Mouse (Mus musculus) CH12.LX (cell line): ENCODE results near the gene Pik3ca. TPM values are rescaled to one million over a fixed set of nuclear protein-coding genes. Genes with fewer than 3 reads are reported as not detected.
A peak's percentile ranks its signal among the peaks of the same experiment; 100 is the strongest.

ENCODE experiments used
- DNase-seq: peaks from one replicate; pipeline ENCODE4 v3.0.0-alpha.2; 2013; ENCODE audit errors: extremely low read depth
- H3K27ac ChIP-seq: 2 replicates; pipeline ENCODE4 v1.5.1; 2012; ENCODE audit warnings: low read depth, mild to moderate bottlenecking, control low read depth, moderate library complexity; ENCODE audit not compliant: insufficient read depth
- H3K27me3 ChIP-seq: replicated peaks from 2 replicates; pipeline ENCODE3; 2012; ENCODE audit warnings: inconsistent platforms
- H3K36me3 ChIP-seq, 2 experiments: replicated peaks in 1 of 2; 2 replicates each; pipeline versions ENCODE3 to v1.6.1; 2012; ENCODE audit warnings: inconsistent platforms in 1 of 2, low read length in 1 of 2, mild to moderate bottlenecking in 1 of 2, mixed read lengths in 1 of 2, moderate library complexity in 1 of 2; ENCODE audit not compliant: control insufficient read depth in 1 of 2, insufficient read depth in 1 of 2
- H3K4me1 ChIP-seq, 2 experiments: 2 replicates each; pipeline ENCODE4 v1.6.1; 2012; ENCODE audit warnings: inconsistent platforms in 1 of 2, moderate library complexity in 1 of 2; ENCODE audit not compliant: insufficient read depth in 2 of 2, control insufficient read depth in 1 of 2
- H3K4me2 ChIP-seq: 2 replicates; pipeline ENCODE4 v1.6.1; 2012; ENCODE audit warnings: low read depth, mild to moderate bottlenecking, control low read depth; ENCODE audit not compliant: poor library complexity, insufficient read depth, severe bottlenecking
- H3K4me3 ChIP-seq, 3 experiments: fragments of 150-350 bp in 1 of 3; sonication (generic) in 1 of 3; replicated peaks in 1 of 3; 2 replicates each; pipeline versions ENCODE3 to v1.5.1; 2011 to 2012; ENCODE audit warnings: low read depth in 2 of 3, low read length in 2 of 3, mild to moderate bottlenecking in 2 of 3, moderate library complexity in 2 of 3, control low read depth in 1 of 3, improper control_type of control experiment in 1 of 3, inconsistent platforms in 1 of 3, mixed read lengths in 1 of 3; ENCODE audit not compliant: poor library complexity in 1 of 3
- H3K79me2 ChIP-seq: replicated peaks from 2 replicates; pipeline ENCODE4 v1.6.1; 2012; ENCODE audit warnings: mild to moderate bottlenecking, moderate library complexity; ENCODE audit not compliant: control insufficient read depth, poor library complexity, insufficient read depth, severe bottlenecking; ENCODE audit errors: extremely low read depth
- H3K9ac ChIP-seq: 2 replicates; pipeline ENCODE4 v1.6.1; 2012; ENCODE audit warnings: low read depth, mild to moderate bottlenecking, control low read depth, moderate library complexity; ENCODE audit not compliant: insufficient read depth
- H3K9me3 ChIP-seq: replicated peaks from 2 replicates; pipeline ENCODE3; 2012; ENCODE audit warnings: low read length, inconsistent platforms, mixed read lengths
- BHLHE40 ChIP-seq: IDR thresholded peaks from 2 replicates; pipeline ENCODE4 v1.6.1; 2011; ENCODE audit warnings: mild to moderate bottlenecking, low read depth, low read length, improper control_type of control experiment
- CHD1 ChIP-seq: IDR thresholded peaks from 2 replicates; pipeline ENCODE4 v1.6.1; 2012; ENCODE audit warnings: low read depth, low read length, improper control_type of control experiment, inconsistent platforms
- CHD2 ChIP-seq: IDR thresholded peaks from 2 replicates; pipeline ENCODE4 v1.6.1; 2011; ENCODE audit warnings: low read length, improper control_type of control experiment
- CTCF ChIP-seq, 2 experiments: IDR thresholded peaks in 1 of 2; conservative IDR thresholded peaks in 1 of 2; 2 replicates each; pipeline ENCODE4 v1.5.1; 2011 to 2012; ENCODE audit warnings: low read depth in 2 of 2, low read length in 2 of 2, improper control_type of control experiment in 1 of 2, inconsistent platforms in 1 of 2, mild to moderate bottlenecking in 1 of 2, moderate library complexity in 1 of 2
- E2F4 ChIP-seq: IDR thresholded peaks from 2 replicates; pipeline ENCODE4 v1.6.1; 2011; ENCODE audit warnings: low read depth, low read length, improper control_type of control experiment; ENCODE audit not compliant: insufficient replicate concordance
- ELF1 ChIP-seq: IDR thresholded peaks from 2 replicates; pipeline ENCODE4 v1.6.1; 2014; ENCODE audit warnings: low read depth, mild to moderate bottlenecking, inconsistent platforms, low read length, improper control_type of control experiment
- EP300 ChIP-seq: IDR thresholded peaks from 2 replicates; pipeline ENCODE4 v1.6.1; 2011; ENCODE audit warnings: low read length, improper control_type of control experiment
- ETS1 ChIP-seq: conservative IDR thresholded peaks from 2 replicates; pipeline ENCODE4 v1.6.1; 2012; ENCODE audit warnings: low read depth, mild to moderate bottlenecking, inconsistent platforms, low read length, improper control_type of control experiment, moderate library complexity
- GABPA ChIP-seq: IDR thresholded peaks from 2 replicates; pipeline ENCODE4 v1.6.1; 2012; ENCODE audit warnings: low read depth, low read length, improper control_type of control experiment, inconsistent platforms; ENCODE audit not compliant: insufficient replicate concordance
- HCFC1 ChIP-seq: IDR thresholded peaks from 2 replicates; pipeline ENCODE4 v1.6.1; 2012; ENCODE audit warnings: low read depth, mild to moderate bottlenecking, inconsistent platforms, low read length, improper control_type of control experiment
- IRF4 ChIP-seq: IDR thresholded peaks from 2 replicates; pipeline ENCODE4 v1.6.1; 2014; ENCODE audit warnings: low read depth, mild to moderate bottlenecking, inconsistent platforms, low read length, improper control_type of control experiment
- JUN ChIP-seq: IDR thresholded peaks from 2 replicates; pipeline ENCODE4 v1.6.1; 2011; ENCODE audit warnings: low read depth, mild to moderate bottlenecking, low read length, improper control_type of control experiment, moderate library complexity; ENCODE audit not compliant: insufficient read depth
- JUND ChIP-seq: conservative IDR thresholded peaks from 2 replicates; pipeline ENCODE4 v1.6.1; 2011; ENCODE audit warnings: low read depth, low read length, improper control_type of control experiment
- KAT2A ChIP-seq: IDR thresholded peaks from 2 replicates; pipeline ENCODE4 v1.6.1; 2012; ENCODE audit warnings: low read length, improper control_type of control experiment, inconsistent platforms; ENCODE audit not compliant: insufficient replicate concordance
- MAFK ChIP-seq: IDR thresholded peaks from 2 replicates; pipeline ENCODE4 v1.6.1; 2011; ENCODE audit warnings: low read length, improper control_type of control experiment; ENCODE audit not compliant: insufficient replicate concordance
- MAX ChIP-seq: IDR thresholded peaks from 2 replicates; pipeline ENCODE4 v1.6.1; 2011; ENCODE audit warnings: low read length, improper control_type of control experiment
- MAZ ChIP-seq: IDR thresholded peaks from 2 replicates; pipeline ENCODE4 v1.6.1; 2012; ENCODE audit warnings: low read depth, mild to moderate bottlenecking, inconsistent platforms, low read length, improper control_type of control experiment, moderate library complexity
- MEF2A ChIP-seq: IDR thresholded peaks from 2 replicates; pipeline ENCODE4 v1.6.1; 2014; ENCODE audit warnings: low read depth, mild to moderate bottlenecking, inconsistent platforms, low read length, improper control_type of control experiment, borderline replicate concordance
- MXI1 ChIP-seq: IDR thresholded peaks from 2 replicates; pipeline ENCODE4 v1.6.1; 2011; ENCODE audit warnings: mild to moderate bottlenecking, low read depth, low read length, improper control_type of control experiment
- MYC ChIP-seq: IDR thresholded peaks from 2 replicates; pipeline ENCODE4 v1.6.1; 2011; ENCODE audit warnings: low read depth, mild to moderate bottlenecking, improper control_type of control experiment, low read length
- NELFE ChIP-seq: IDR thresholded peaks from 2 replicates; pipeline ENCODE4 v1.6.1; 2011; ENCODE audit warnings: low read depth, low read length, improper control_type of control experiment
- NRF1 ChIP-seq: IDR thresholded peaks from 2 replicates; pipeline ENCODE4 v1.6.1; 2014; ENCODE audit warnings: low read depth, mild to moderate bottlenecking, inconsistent platforms, low read length, improper control_type of control experiment, moderate library complexity
- PAX5 ChIP-seq: IDR thresholded peaks from 2 replicates; pipeline ENCODE4 v1.6.1; 2012; ENCODE audit warnings: low read length, inconsistent platforms, mixed read lengths
- POLR2A ChIP-seq: IDR thresholded peaks from 2 replicates; pipeline ENCODE4 v1.6.1; 2011; ENCODE audit warnings: low read depth, mild to moderate bottlenecking, improper control_type of control experiment, low read length
- POLR2AphosphoS2 ChIP-seq: IDR thresholded peaks from 2 replicates; pipeline ENCODE4 v1.6.1; 2011; ENCODE audit warnings: low read depth, low read length, improper control_type of control experiment
- RAD21 ChIP-seq: IDR thresholded peaks from 2 replicates; pipeline ENCODE4 v1.6.1; 2011; ENCODE audit warnings: low read depth, mild to moderate bottlenecking, low read length, improper control_type of control experiment, moderate library complexity
- RCOR1 ChIP-seq: conservative IDR thresholded peaks from 2 replicates; pipeline ENCODE4 v1.6.1; 2012; ENCODE audit warnings: low read depth, mild to moderate bottlenecking, inconsistent platforms, low read length, improper control_type of control experiment
- SIN3A ChIP-seq: IDR thresholded peaks from 2 replicates; pipeline ENCODE4 v1.6.1; 2012; ENCODE audit warnings: low read length, improper control_type of control experiment, inconsistent platforms
- SMC3 ChIP-seq: IDR thresholded peaks from 2 replicates; pipeline ENCODE4 v1.6.1; 2011; ENCODE audit warnings: low read depth, low read length, improper control_type of control experiment
- TBP ChIP-seq: conservative IDR thresholded peaks from 2 replicates; pipeline ENCODE4 v1.6.1; 2011; ENCODE audit warnings: low read depth, low read length, improper control_type of control experiment
- TCF12 ChIP-seq: IDR thresholded peaks from 2 replicates; pipeline ENCODE4 v1.6.1; 2014; ENCODE audit warnings: low read depth, mild to moderate bottlenecking, inconsistent platforms, low read length, improper control_type of control experiment
- UBTF ChIP-seq: IDR thresholded peaks from 2 replicates; pipeline ENCODE4 v1.6.1; 2012; ENCODE audit warnings: low read depth, mild to moderate bottlenecking, inconsistent platforms, low read length, improper control_type of control experiment, moderate library complexity
- USF1 ChIP-seq: IDR thresholded peaks from 2 replicates; pipeline ENCODE4 v1.6.1; 2014; ENCODE audit warnings: low read depth, mild to moderate bottlenecking, inconsistent platforms, low read length, improper control_type of control experiment
- USF2 ChIP-seq: conservative IDR thresholded peaks from 2 replicates; pipeline ENCODE4 v1.6.1; 2011; ENCODE audit warnings: low read depth, low read length, improper control_type of control experiment
- ZC3H11A ChIP-seq: IDR thresholded peaks from 2 replicates; pipeline ENCODE4 v1.6.1; 2012; ENCODE audit warnings: low read depth, mild to moderate bottlenecking, inconsistent platforms, low read length, improper control_type of control experiment
- ZKSCAN1 ChIP-seq: IDR thresholded peaks from 2 replicates; pipeline ENCODE4 v1.6.1; 2012; ENCODE audit warnings: low read depth, inconsistent platforms, low read length, improper control_type of control experiment, borderline replicate concordance
- ZMIZ1 ChIP-seq: IDR thresholded peaks from 2 replicates; pipeline ENCODE4 v1.6.1; 2012; ENCODE audit warnings: low read depth, mild to moderate bottlenecking, inconsistent platforms, low read length, improper control_type of control experiment
- ZNF384 ChIP-seq: IDR thresholded peaks from 2 replicates; pipeline ENCODE4 v1.6.1; 2012; ENCODE audit warnings: low read depth, low read length, improper control_type of control experiment, inconsistent platforms
- dilution Hi-C: fragments of 300-500 bp; cut with MboI; formaldehyde crosslinking; loops from 2 replicates; pipeline ENCODE4 v1.14.3; 2020; ENCODE audit warnings: low sequenced_read_pairs; ENCODE audit not compliant: extremely low pct_unique_long_range_greater_than_20kb, extremely low pct_ligation_motif_present
- in situ Hi-C: fragments of 300-500 bp; cut with MboI; formaldehyde crosslinking; loops from 3 replicates; pipeline ENCODE4 v1.14.3; 2019; ENCODE audit warnings: low sequenced_read_pairs, low pct_ligation_motif_present, low pct_unique_long_range_greater_than_20kb, mixed read lengths
- polyA plus RNA-seq: library from polyadenylated mRNA; unstranded; fragments of >175 nt; gene quantifications from 2 replicates; pipeline ENCODE4 v1.2.1, GENCODE M21; 2012; ENCODE audit warnings: low read depth; ENCODE audit not compliant: insufficient read length
- total RNA-seq, 2 experiments: library from RNA; depleted of rRNA; stranded (reverse); fragments of 300-350 nt in 1 of 2; fragments of >200 nt in 1 of 2; gene quantifications; 2 replicates each; pipeline ENCODE4 v1.2.3; 2012 to 2014

Gene Pik3ca
- total and polyA plus RNA-seq, 3 experiments, result 19.1 to 26.5 (median 19.6) TPM

DNA sequence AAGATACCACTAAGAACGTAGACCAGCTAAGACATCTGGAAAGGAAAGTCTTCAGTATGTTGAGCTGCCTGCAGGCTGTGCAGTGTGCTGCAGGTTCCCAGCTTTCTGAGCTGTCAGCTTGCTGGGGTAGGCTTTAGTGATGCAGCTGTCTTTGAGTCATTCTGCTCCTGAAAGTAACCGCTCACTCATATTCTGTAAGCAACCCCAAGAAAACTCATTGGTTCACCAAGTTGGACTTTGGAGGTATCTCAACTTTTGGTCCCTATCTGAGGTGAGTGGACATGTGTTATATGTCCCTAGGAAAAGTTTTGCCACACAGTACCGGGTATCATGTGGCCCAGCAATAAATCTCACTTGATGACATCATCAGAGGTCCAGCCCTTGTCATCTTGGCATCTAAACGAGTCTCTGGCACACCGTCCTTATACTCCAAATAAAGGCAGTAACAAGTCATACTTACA, 20.3 kb downstream of the Pik3ca start:
- dilution Hi-C loops, result no loop called here

DNA sequence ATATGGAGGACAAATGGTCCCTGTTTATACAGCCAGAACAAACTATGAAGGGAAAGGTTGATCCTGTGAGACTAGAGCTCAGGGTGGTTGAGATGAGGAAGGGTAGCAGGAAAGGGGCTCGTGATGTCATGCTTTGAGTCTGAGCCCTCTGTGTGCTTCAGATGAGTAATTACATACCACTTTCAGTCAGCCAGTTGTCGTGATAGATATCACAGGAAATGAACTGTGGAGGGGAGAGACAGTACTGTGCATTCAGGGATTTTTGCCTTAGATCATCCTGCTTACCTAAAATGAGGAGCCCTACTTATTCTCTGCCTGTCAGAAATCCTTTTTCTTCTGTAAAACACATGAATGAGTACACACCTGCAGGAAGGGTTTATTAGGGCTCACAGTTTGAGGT, 22.4 kb downstream of the Pik3ca start:
- Histone ChIP-seq H3K4me3 (no peak overlapping the region), H3K9me3 (no peaks in the 10 kb centered on the region), H3K9ac (no peak overlapping the region), H3K4me1 (peaks cover 23 to 66% of the 10 kb centered on the region in 2 experiments), H3K4me2 (no peak overlapping the region), H3K27me3 (no peaks in the 10 kb centered on the region), H3K36me3 (peaks cover 3 to 8% of the 10 kb centered on the region in 2 experiments), H3K27ac (no peak overlapping the region; the same call in 1 of the 2 replicates), H3K79me2 (peaks cover 37% of the 10 kb centered on the region)
- DNase-seq, result no peak
- peak; percentile 51; the same call in 1 of the 2 replicates for TF ChIP-seq IRF4
- no peak for TF ChIP-seq SMC3
- TF ChIP-seq ETS1, result peak; percentile 46; the same call in 1 of the 2 replicates
- TF ChIP-seq CHD2, result no peak
- 0 out of 2 replicates have a peak, but pooled peaks have one; percentile 14 for TF ChIP-seq JUN
- in situ Hi-C loops (no loop called here), dilution Hi-C loops (no loop called here)

More for the DNA sequence above, 20.3 kb downstream of the Pik3ca start:
- no peaks in the 10 kb centered on the region for H3K9me3 ChIP-seq
- peak overlapping the region; percentile 40; the same call in 1 of the 2 replicates for H3K9ac ChIP-seq
- H3K27ac ChIP-seq, result peak overlapping the region; percentile 44
- H3K27me3 ChIP-seq, result no peaks in the 10 kb centered on the region
- peak overlapping the region; percentile 80 for H3K4me2 ChIP-seq
- TF ChIP-seq MAX, result peak; percentile 39
- no peak for TF ChIP-seq PAX5
- peak; percentile 54; the same call in 1 of the 2 replicates for TF ChIP-seq CHD2
- TF ChIP-seq TBP, result 0 out of 2 replicates have a peak, but pooled peaks have one; percentile 41
- peak; percentile 58 for TF ChIP-seq BHLHE40
- peak; percentile 67; the same call in 1 of the 2 replicates for TF ChIP-seq RCOR1
- TF ChIP-seq ZNF384, result no peak
- TF ChIP-seq MXI1, result peak; percentile 79
- peak; percentile 47 for TF ChIP-seq SMC3
- no peak for TF ChIP-seq NELFE
- peak; percentile 53 for TF ChIP-seq RAD21
- TF ChIP-seq POLR2AphosphoS2, result no peak
- TF ChIP-seq CTCF (conservative IDR thresholded peaks at IDR 0.05 in 1 of 2, IDR thresholded peaks at IDR 0.05 in 1 of 2; ENCODE audit: low read depth in 2 of 2, low read length in 2 of 2), result peak in 1 of 2 experiments; percentile 44; a peak in 2 of 4 replicates
- TF ChIP-seq MAZ, result 0 out of 2 replicates have a peak, but pooled peaks have one; percentile 50
- TF ChIP-seq MAFK, result peak; percentile 42; the same call in 1 of the 2 replicates
- peak; percentile 90 for TF ChIP-seq TCF12
- no peak for TF ChIP-seq USF2
- no peak; the same call in 1 of the 2 replicates for TF ChIP-seq UBTF
- peak; percentile 96 for TF ChIP-seq IRF4
- no peak for TF ChIP-seq ZC3H11A
- no peak for TF ChIP-seq POLR2A
- no peak for TF ChIP-seq ZKSCAN1
- TF ChIP-seq ELF1, result no peak; the same call in 1 of the 2 replicates
- TF ChIP-seq ZMIZ1, result 0 out of 2 replicates have a peak, but pooled peaks have one; percentile 26
- no peak for TF ChIP-seq USF1
- TF ChIP-seq GABPA, result no peak
- peak; percentile 91 for TF ChIP-seq SIN3A
- no peak for TF ChIP-seq KAT2A
- peak; percentile 85; the same call in 1 of the 2 replicates for TF ChIP-seq CHD1
- peak; percentile 64 for TF ChIP-seq MYC
- TF ChIP-seq HCFC1, result no peak
- no peak for TF ChIP-seq NRF1
- TF ChIP-seq ETS1, result peak; percentile 87
- TF ChIP-seq JUN, result peak; percentile 85
- TF ChIP-seq JUND, result peak; percentile 94
- peak; percentile 95 for TF ChIP-seq EP300
- TF ChIP-seq E2F4, result no peak
- TF ChIP-seq MEF2A, result peak; percentile 74
- no peak overlapping the region for H3K4me3 ChIP-seq
- H3K4me1 ChIP-seq, result peaks cover 19 to 67% of the 10 kb centered on the region in 2 experiments
- in situ Hi-C loops, result no loop called here
- peaks cover 42% of the 10 kb centered on the region for H3K79me2 ChIP-seq
- H3K36me3 ChIP-seq, result peaks cover 0 to 9% of the 10 kb centered on the region in 2 experiments
- peak; percentile 71 for DNase-seq
